Comparison of ENCODE assay signal across 9 mouse cellular contexts in the genomic region with DNA sequence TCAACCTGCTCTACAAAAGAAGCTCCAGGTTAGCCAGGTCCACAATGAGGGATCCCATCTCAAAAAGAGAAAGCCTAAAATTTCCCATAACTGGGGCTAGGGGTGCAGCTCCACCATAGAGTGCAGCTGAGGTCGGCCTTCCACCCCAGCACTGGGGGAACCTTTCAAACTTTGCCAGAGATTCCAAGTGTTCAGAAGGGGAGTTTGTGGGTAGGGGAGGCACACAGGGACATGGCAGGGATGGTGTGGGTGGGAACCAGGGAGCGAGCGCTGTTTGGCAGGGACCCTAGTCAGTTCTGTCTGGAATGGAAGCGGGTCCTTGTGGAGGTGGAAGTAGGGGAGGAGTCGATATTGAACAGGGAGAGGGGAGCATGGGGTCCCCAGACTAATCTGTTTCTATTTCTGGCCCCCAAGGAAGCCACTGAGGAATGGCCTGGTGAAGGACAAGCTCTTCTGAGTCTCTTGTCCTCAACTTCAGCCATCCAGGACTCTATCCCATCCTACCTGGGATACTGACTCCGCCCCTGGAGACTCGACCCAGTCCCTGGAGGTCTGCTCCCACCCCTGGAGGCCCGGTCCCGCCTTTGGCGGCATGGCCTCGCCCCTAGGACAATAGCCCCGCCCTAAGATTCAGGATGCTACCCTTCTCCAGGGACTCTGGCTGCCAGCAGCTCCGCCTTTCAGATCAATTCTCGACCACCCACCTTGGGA. TPM values are rescaled to one million over a fixed set of nuclear protein-coding genes. Genes with fewer than 3 reads are reported as not detected.
A peak's percentile ranks its signal among the peaks of the same experiment; 100 is the strongest.
DNase-seq lines count a peak whose midpoint lies in the region; ATAC-seq and TF ChIP-seq lines count a peak whose summit lies in the region.
"Had no signal": no experiment of that assay in that cellular context is flagged by ENCODE, and none has a peak within 500 bp of the region (broad histone marks: within the 10 kb centered on the region; RNA-seq: fewer than 3 reads in every experiment).

A gene (plus strand): TSS at position 694 of the 711 bp plus-strand sequence.

- no peaks in the 10 kb centered on the region for H3K9me3 ChIP-seq in kidney, embryonic 14.5 days (ENCODE audit: control insufficient read depth, low read length)
- H3K9me3 ChIP-seq in forebrain, postnatal 0 days (ENCODE audit: low read length) = no peaks in the 10 kb centered on the region
- 0 out of 2 replicates have a peak, but pooled peaks cover 3% of the 10 kb centered on the region for H3K9me3 ChIP-seq in liver, embryonic 15.5 days (replicated peaks)

- no peak for TF ChIP-seq CTCF in forebrain, postnatal 0 days (IDR thresholded peaks at IDR 0.05; ENCODE audit: low read depth)

- H3K9ac ChIP-seq in kidney, embryonic 14.5 days (ENCODE audit: low read depth, low read length) = peak within 1 kb of the TSS; percentile 42
- 0 out of 2 replicates have a peak within 1 kb of the TSS, but pooled peaks have one; percentile 14 for H3K9ac ChIP-seq in forebrain, postnatal 0 days
- no peak within 1 kb of the TSS for H3K9ac ChIP-seq in liver, embryonic 15.5 days

- H3K4me3 ChIP-seq in kidney, embryonic 14.5 days (ENCODE audit: low read length) = peak within 1 kb of the TSS; percentile 3
- no peak within 1 kb of the TSS for H3K4me3 ChIP-seq in forebrain, postnatal 0 days (ENCODE audit: low read depth, low read length)
- no peak within 1 kb of the TSS; the same call in 1 of the 2 replicates for H3K4me3 ChIP-seq in liver, embryonic 15.5 days (replicated peaks)

- peak within 1 kb of the TSS; percentile 35 for H3K4me2 ChIP-seq in kidney, embryonic 14.5 days (replicated peaks; ENCODE audit: low read depth, low read length)
- peak within 1 kb of the TSS; percentile 10; the same call in 1 of the 2 replicates for H3K4me2 ChIP-seq in forebrain, postnatal 0 days (ENCODE audit: low read depth)
- H3K4me2 ChIP-seq in liver, embryonic 15.5 days = peak within 1 kb of the TSS; percentile 27; the same call in 1 of the 2 replicates

- H3K27ac ChIP-seq in kidney, embryonic 14.5 days (ENCODE audit: low read depth, low read length) = no peak within 1 kb of the TSS
- H3K27ac ChIP-seq in forebrain, postnatal 0 days (ENCODE audit: low read depth, low read length) = no peak within 1 kb of the TSS
- H3K27ac ChIP-seq in liver, embryonic 15.5 days (replicated peaks) = peak within 1 kb of the TSS; percentile 87
- H3K27ac ChIP-seq: macrophage had no signal

- no peak for DNase-seq in kidney, adult 9 months
- DNase-seq in ZHBTc4 (ENCODE audit: low read depth, low spot score) = peak; percentile 83
- DNase-seq in forebrain, postnatal 0 days = no peak
- DNase-seq in ovary, postnatal 10 days (ENCODE audit: low spot score) = no peak
- DNase-seq in spleen, postnatal 14 days (ENCODE audit: low spot score in 2 of 2) = no peak
- no peak for DNase-seq in ovary, postnatal 14 days (ENCODE audit: low spot score)

- peak; percentile 58 for ATAC-seq in kidney, embryonic 14.5 days (ENCODE audit: low FRiP score, low TSS enrichment)
- ATAC-seq in forebrain, postnatal 0 days = no peak
- ATAC-seq in liver, embryonic 15.5 days (ENCODE audit: insufficient read depth) = no peak

- H3K4me1 ChIP-seq in kidney, embryonic 14.5 days (ENCODE audit: control insufficient read depth, insufficient read depth, low read length) = peaks cover 20% of the 10 kb centered on the region
- peaks cover 9% of the 10 kb centered on the region; the same call in 1 of the 2 replicates for H3K4me1 ChIP-seq in forebrain, postnatal 0 days (ENCODE audit: insufficient read depth)
- H3K4me1 ChIP-seq in liver, embryonic 15.5 days (replicated peaks) = peaks cover 49% of the 10 kb centered on the region

- H3K36me3 ChIP-seq in kidney, embryonic 14.5 days (ENCODE audit: control insufficient read depth, insufficient read depth, low read length) = peaks cover 30% of the 10 kb centered on the region
- H3K36me3 ChIP-seq in forebrain, postnatal 0 days (ENCODE audit: insufficient read depth) = peaks cover 80% of the 10 kb centered on the region
- H3K36me3 ChIP-seq in liver, embryonic 15.5 days (replicated peaks) = peaks cover 39% of the 10 kb centered on the region

- no peaks in the 10 kb centered on the region for H3K27me3 ChIP-seq in kidney, embryonic 14.5 days (ENCODE audit: control insufficient read depth, insufficient read depth, low read length)
- H3K27me3 ChIP-seq in forebrain, postnatal 0 days (ENCODE audit: insufficient read depth, low read length) = no peaks in the 10 kb centered on the region
- peaks cover 14% of the 10 kb centered on the region for H3K27me3 ChIP-seq in liver, embryonic 15.5 days

- WGBS in kidney, embryonic 14.5 days = 26% methylated on average over 14 of the region's 14 CpGs
- 37% methylated on average over 14 of the region's 14 CpGs for WGBS in forebrain, postnatal 0 days
- 37% methylated on average over 14 of the region's 14 CpGs for WGBS in liver, embryonic 15.5 days (ENCODE audit: insufficient replicate concordance)

RNA-seq across cellular contexts. Expression of the gene that starts here (rescaled TPM):
- 7.6 and 7.9 TPM in 2 replicates for polyA plus RNA-seq in kidney, embryonic 14.5 days (2014; fragmentation: Nextera tagmentation; extraction: Ambion mirVana)
- 8.1 and 9.3 TPM in 2 replicates for total RNA-seq in forebrain, postnatal 0 days (2014; rRNA removed)
- 6.2 and 8.0 TPM in 2 replicates for polyA plus RNA-seq in forebrain, postnatal 0 days (2015; fragmentation: Nextera tagmentation; extraction: Ambion mirVana)
- 0.10 and 0.26 TPM in 2 replicates for polyA plus RNA-seq in liver, embryonic 15.5 days (2015; fragmentation: Nextera tagmentation; extraction: Ambion mirVana)
- polyA plus RNA-seq: macrophage had no signal
